Mouse (Mus musculus) lung, postnatal 4 days (tissue): Measurements from ENCODE around the gene Fev.

Experiments
- DNase-seq, 2 experiments: peaks; one replicate each; pipeline ENCODE4 v3.0.0; 2021

Fev gene

GRCm38 (mm10) chr1:74885369-74886042, at the start of gene Fev:
Gene Fev (minus strand): TSS chr1:74885419.
- DNase-seq = no peak

- no peak for DNase-seq
These were observed 42.5 kb upstream of the Fev start for GRCm38 (mm10) chr1:74927621-74928296.

- peak in 1 of 2 experiments; percentile 49 for DNase-seq
These were observed 41.5 kb upstream of the Fev start for GRCm38 (mm10) chr1:74926721-74927120.

- no peak for DNase-seq
These were observed 39.2 kb upstream of the Fev start for GRCm38 (mm10) chr1:74924464-74924863.

DNA sequence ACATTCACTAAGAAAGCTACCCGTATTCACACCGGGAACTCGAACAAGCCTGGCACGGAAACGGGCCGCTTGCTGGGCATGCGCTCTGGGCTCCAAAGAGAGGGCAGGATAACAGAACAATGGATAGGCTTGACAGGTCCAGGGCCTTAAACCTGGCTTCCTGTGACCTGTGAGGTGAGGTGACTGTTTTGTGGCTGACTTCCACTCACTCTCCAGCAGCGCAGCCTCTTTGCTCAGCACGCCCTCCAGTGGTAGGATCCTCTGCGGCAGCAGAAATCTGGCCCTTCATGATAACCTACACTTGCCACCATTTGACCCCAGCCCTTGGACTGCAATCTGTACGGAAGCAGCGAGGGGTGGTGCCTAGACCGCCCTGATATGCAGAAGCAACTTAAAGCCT, 30.5 kb upstream of the Fev start:
- DNase-seq = no peak

GRCm38 (mm10) chr1:74902191-74902590, 17.0 kb upstream of the Fev start:
- DNase-seq = no peak

DNA sequence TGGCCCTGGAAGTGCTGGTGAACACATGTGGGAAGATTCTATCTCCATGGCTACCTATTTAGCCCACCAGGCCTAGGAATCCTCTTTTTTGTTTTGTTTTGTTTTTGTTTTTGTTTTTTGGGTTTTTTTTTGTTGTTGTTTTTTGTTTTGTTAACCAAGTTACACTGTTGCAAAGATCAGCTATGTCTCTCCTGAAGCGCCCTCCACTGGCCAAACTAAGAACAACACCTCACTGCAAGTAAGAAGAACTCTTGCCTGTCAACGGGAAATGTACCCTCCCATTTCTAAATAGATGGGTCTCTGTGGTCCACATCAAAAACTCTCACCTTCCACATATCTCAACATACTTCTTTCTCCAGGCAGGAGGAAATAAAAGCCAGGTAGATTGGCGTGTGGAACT, 16.5 kb upstream of the Fev start:
- peak; percentile 20 to 47 for DNase-seq

- DNase-seq = peak; percentile 76 to 87
These were observed 15.4 kb upstream of the Fev start for GRCm38 (mm10) chr1:74900341-74901285.

DNA sequence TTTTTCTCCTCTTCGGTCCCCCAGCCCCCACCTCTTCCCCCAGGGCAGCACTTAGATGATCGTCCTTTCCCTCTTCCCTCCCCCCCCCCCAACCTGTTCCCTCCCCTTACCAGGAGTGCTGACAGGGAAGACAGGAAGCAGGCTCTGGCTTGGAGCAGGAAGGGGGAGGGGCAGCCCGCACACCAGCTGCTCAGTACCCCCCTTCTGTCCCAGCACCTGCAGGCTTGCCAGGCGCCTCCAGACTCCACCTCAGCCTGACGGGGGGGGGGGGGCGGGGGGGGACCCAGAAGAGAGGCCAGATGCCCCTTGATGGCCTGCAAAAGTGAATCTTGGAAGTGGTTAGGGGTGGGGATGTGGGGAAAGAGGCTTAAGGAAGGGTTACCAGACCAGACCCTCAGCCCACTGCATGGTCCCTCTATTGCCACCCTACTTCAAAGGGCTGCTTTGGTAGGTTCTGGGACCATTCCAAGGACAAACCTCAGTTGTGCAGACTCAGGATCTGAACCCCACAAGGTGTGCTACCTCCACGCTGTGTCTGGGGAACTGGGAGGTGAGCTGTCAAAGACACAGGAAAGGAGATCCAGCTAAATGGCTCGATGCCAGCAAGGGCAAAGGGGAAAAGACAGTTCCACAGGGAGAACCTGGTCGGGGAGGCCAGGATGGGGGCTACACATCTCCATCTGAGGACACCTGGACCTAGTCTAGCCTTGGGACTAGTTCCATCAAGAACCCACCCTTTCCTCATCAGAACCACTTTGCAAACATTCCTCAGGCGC, 13.6 kb upstream of the Fev start:
- no peak for DNase-seq

DNA sequence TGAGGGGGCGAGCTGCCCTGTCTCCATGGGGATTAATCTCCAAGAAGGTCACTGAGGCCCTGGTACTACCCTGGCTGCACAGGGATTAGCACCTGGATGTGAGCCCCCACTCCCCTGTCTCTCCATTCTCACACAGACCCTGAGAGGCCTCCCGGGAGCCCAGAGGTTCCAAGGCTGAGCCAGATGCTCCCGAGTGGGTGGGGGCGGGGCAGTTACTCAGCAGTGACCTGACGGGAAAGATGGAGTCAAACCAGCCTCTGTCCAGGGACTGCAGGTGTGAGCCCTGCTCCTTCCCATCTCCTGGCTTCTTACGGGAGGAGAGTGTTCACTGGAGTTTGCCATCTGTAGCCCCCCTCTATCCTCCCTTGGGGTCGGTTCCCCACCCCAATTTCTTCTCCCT, 12.8 kb upstream of the Fev start:
- no peak for DNase-seq

GRCm38 (mm10) chr1:74894966-74895365, 9.7 kb upstream of the Fev start:
- DNase-seq = peak; percentile 47 to 59

DNA sequence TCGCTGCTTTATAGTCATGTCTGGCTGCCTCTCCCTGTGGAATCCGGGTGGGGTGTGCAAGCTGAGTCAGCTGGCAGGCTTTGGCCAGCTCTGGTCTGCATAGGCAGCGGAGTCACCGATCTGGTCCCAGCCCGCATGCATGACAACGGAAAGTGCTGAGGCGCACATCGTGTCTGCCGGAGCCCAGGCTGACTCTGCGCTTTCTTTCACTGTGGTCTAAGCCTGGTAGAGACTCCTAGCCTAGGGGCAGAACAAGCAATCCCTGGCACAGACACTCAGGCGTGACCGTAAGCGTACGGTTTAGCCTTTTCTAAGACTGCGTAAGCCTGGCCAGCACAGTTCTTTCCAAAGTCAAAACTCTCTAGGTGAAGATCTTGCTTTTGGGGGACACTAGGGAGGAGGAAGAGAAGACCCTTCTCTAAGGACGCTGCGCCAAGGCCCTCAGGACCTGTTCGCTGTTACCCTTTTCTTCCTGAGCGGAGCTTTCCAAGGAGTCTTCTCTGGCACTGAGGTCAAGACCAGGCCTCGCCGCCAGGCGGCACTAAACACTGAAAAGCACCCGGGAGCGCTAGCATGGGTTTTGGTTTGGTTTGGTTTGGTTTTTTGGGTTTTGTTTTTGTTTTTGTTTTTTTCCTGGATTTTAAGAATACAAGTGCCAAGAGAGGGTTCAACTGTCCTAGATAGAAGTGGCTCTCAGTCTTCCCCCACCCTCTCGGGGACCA, 8.1 kb upstream of the Fev start, which contains the start of gene Cryba2:
Gene Cryba2 (minus strand): TSS at position 10 of the 722 bp plus-strand sequence.
- DNase-seq = peak; percentile 39 to 56

- DNase-seq = no peak
These were observed 7.3 kb upstream of the Fev start for GRCm38 (mm10) chr1:74892351-74893133.

DNA sequence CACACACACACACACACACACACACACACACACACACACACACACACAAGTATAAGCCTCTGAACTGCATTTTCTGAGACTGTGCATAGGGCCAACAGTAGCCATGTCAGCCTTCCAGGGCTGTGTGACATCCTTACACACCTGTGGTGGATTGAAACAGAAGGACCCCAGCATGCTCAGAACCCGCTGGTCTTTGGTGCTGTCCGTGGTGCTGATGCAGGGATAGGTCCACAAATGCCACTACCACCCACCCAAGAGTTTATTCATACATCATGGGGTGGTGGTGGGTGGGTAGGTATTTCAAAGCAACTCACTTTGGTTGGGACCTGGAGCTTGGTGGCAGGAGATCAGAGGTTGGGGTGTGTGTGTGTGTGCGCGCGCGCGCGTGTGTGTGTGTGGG, 6.3 kb upstream of the Fev start:
- peak in 1 of 2 experiments; percentile 54 for DNase-seq

- DNase-seq = no peak
These were observed 750 bp downstream of the Fev start for GRCm38 (mm10) chr1:74884196-74885141.

- no peak for DNase-seq
These were observed 1.8 kb downstream of the Fev start for GRCm38 (mm10) chr1:74883441-74883840.

GRCm38 (mm10) chr1:74882828-74883227, 2.4 kb downstream of the Fev start:
- no peak for DNase-seq

- no peak for DNase-seq
These were observed 3.0 kb downstream of the Fev start for GRCm38 (mm10) chr1:74882055-74882734.

GRCm38 (mm10) chr1:74880785-74881360, 4.3 kb downstream of the Fev start:
- DNase-seq = peak; percentile 41 to 62
